Mouse (Mus musculus): ENCODE results near the gene Tarbp2. TPM values are rescaled to one million over a fixed set of nuclear protein-coding genes. Genes with fewer than 3 reads are reported as not detected.
A peak's percentile ranks its signal among the peaks of the same experiment; 100 is the strongest.

Tarbp2 gene
- 50.2 and 50.4 TPM in 2 replicates for polyA plus RNA-seq (2015; fragmentation: Nextera tagmentation; extraction: Ambion mirVana)

DNA sequence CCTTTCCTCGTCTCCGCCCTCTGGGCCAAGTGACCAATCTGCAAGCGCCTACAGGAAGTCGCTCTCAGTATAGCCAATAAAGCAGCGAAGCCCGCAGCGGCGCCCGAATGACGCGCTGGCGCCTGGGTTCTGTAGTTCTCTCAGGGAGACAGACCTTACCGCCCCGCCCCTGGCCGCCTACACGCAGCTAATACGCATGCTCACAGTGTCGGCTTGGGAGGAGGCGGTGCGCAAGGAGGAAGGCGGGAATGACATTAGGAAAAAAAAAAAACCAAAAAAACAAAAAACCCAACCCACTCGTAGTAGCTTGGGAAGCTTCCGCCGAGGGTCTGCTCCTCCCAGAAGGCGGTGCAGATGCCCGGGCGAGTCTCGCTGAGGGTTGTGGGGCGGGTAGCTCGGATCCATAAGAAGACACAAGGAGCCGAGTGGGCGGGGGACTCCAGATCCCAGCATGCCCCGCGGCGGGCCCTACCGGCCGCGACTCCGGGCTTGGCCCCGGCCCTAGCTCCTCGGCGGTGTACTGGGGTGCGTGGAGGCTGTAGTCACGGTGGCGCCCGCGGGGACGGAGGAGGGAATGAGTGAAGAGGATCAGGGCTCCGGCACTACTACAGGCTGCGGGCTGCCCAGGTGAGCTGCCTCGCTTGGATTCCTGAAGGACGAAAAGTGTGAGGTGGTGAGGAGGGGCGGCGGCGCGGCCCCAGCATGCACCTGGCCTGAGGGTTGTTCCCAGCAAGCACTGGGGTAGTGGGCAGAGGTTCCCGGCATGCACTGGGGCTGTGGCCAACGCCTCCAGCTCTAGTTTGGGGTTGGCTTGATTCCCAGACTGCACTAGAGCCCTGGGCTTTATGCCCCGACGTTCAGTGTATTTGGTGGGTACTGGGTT is at the start of gene Tarbp2:
TSS of gene Tarbp2 (plus strand) at position 217 of the 883 bp plus-strand sequence.
- ATAC-seq: peak; percentile 94
- H3K36me3 ChIP-seq (ENCODE audit: control insufficient read depth, insufficient read depth): peaks cover 14% of the 10 kb centered on the region
- under 1% methylated on average over 57 of the region's 60 CpGs for WGBS

DNA sequence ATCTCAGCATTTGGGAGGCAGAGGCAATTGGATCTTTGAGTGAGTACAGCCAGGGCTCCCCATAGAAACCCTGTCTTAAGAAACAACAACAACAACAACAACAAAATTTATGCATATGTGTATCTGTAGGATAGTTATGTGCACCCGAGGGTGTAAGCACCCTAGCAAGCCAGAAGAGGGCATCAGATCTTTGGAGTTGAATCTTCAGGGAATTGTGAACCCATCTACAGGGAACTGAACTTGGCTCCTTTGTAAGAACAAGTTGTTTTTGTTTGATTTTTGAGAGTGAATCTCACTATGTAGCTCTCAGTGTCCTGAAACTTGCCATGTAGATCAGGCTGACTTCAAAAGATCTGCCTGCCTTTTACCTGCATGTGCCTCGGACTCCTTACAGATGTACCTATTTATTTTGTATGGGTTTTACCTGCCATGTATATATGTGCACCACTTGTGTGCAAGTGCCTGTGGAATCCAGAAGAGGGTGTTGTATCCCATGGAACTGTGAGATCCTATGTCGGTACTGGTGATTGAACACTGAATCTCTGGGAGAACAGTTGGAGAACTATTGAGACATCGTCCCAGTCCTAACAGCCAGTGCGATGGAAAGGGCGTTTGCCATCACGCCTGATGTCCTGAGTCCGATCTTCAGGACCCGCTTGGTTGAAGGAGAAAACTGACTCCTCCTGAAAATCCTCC is 49.2 kb upstream of the Tarbp2 start:
- no peak for ATAC-seq
- Histone ChIP-seq H3K4me3 (ENCODE audit: low read depth, low read length) (no peak overlapping the region), H3K4me1 (replicated peaks; ENCODE audit: control insufficient read depth, insufficient read depth, low read length) (no peaks in the 10 kb centered on the region), H3K9me3 (ENCODE audit: control insufficient read depth) (no peaks in the 10 kb centered on the region), H3K9ac (ENCODE audit: low read depth, low read length) (no peak overlapping the region), H3K27ac (ENCODE audit: low read depth, low read length) (no peak overlapping the region), H3K27me3 (replicated peaks; ENCODE audit: control insufficient read depth, insufficient read depth, low read length) (no peaks in the 10 kb centered on the region), H3K36me3 (ENCODE audit: control insufficient read depth, insufficient read depth) (peaks cover 9% of the 10 kb centered on the region), H3K4me2 (replicated peaks; ENCODE audit: low read depth) (no peak overlapping the region)
- TF ChIP-seq CTCF (IDR thresholded peaks at IDR 0.05; ENCODE audit: low read depth): no peak
- 95% methylated on average over 9 of the region's 9 CpGs for WGBS

More for the DNA sequence above, at the start of gene Tarbp2:
- H3K4me2 ChIP-seq (replicated peaks; ENCODE audit: low read depth): peak within 1 kb of the TSS; percentile 79
- peak within 1 kb of the TSS; percentile 74 for H3K9ac ChIP-seq (ENCODE audit: low read depth, low read length)
- no peak for TF ChIP-seq CTCF (IDR thresholded peaks at IDR 0.05; ENCODE audit: low read depth)
- H3K9me3 ChIP-seq (ENCODE audit: control insufficient read depth): no peaks in the 10 kb centered on the region
- H3K27me3 ChIP-seq (replicated peaks; ENCODE audit: control insufficient read depth, insufficient read depth, low read length): no peaks in the 10 kb centered on the region
- H3K4me1 ChIP-seq (replicated peaks; ENCODE audit: control insufficient read depth, insufficient read depth, low read length): no peaks in the 10 kb centered on the region
- H3K27ac ChIP-seq (ENCODE audit: low read depth, low read length): peak within 1 kb of the TSS; percentile 98
- peak within 1 kb of the TSS; percentile 65 for H3K4me3 ChIP-seq (ENCODE audit: low read depth, low read length)

DNA sequence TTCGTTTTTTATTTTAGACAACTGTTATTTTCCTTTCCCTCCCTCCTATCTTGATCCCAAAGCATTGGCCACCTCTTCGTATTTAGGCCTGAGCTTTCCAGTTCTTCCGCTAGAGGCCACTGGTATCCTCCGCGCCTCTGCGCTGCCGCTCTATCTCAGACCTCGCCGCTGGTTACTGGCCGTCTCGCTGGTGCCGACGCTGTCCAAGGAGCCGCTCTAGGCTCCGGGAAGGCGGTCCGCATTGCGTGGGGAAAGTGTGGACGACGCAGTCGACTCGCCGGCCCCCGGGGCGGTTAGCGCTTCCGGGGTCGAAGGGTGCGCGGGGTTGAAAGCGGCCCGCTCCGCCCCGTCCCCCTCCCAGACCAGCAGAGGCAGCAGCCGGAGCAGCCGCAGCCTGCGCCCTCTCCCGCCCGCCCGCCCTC is 47.8 kb upstream of the Tarbp2 start, which contains the start of gene Pcbp2:
TSS of gene Pcbp2 (plus strand) at position 357 of the 422 bp plus-strand sequence.
- ATAC-seq: peak; percentile 98
- under 1% methylated on average over 36 of the region's 40 CpGs for WGBS
- peaks cover 18% of the 10 kb centered on the region for H3K36me3 ChIP-seq (ENCODE audit: control insufficient read depth, insufficient read depth)

GRCm38 (mm10) chr15:102470605-102471294 is 47.2 kb upstream of the Tarbp2 start:
- peak; percentile 66 for ATAC-seq
- peak overlapping the region; percentile 63 for H3K4me2 ChIP-seq (replicated peaks; ENCODE audit: low read depth)
- H3K4me3 ChIP-seq (ENCODE audit: low read depth, low read length): peak overlapping the region; percentile 80
- peak; percentile 36 for TF ChIP-seq CTCF (IDR thresholded peaks at IDR 0.05; ENCODE audit: low read depth)
- peak overlapping the region; percentile 94 for H3K9ac ChIP-seq (ENCODE audit: low read depth, low read length)
- no peaks in the 10 kb centered on the region for H3K9me3 ChIP-seq (ENCODE audit: control insufficient read depth)
- WGBS: under 1% methylated on average over 41 of the region's 67 CpGs
- no peaks in the 10 kb centered on the region for H3K4me1 ChIP-seq (replicated peaks; ENCODE audit: control insufficient read depth, insufficient read depth, low read length)
- no peaks in the 10 kb centered on the region for H3K27me3 ChIP-seq (replicated peaks; ENCODE audit: control insufficient read depth, insufficient read depth, low read length)
- H3K36me3 ChIP-seq (ENCODE audit: control insufficient read depth, insufficient read depth): peaks cover 24% of the 10 kb centered on the region
- H3K27ac ChIP-seq (ENCODE audit: low read depth, low read length): peak overlapping the region; percentile 94

More for the DNA sequence above, 47.8 kb upstream of the Tarbp2 start, which contains the start of gene Pcbp2:
- no peaks in the 10 kb centered on the region for H3K27me3 ChIP-seq (replicated peaks; ENCODE audit: control insufficient read depth, insufficient read depth, low read length)
- TF ChIP-seq CTCF (IDR thresholded peaks at IDR 0.05; ENCODE audit: low read depth): peak; percentile 95
- H3K4me1 ChIP-seq (replicated peaks; ENCODE audit: control insufficient read depth, insufficient read depth, low read length): no peaks in the 10 kb centered on the region
- H3K9ac ChIP-seq (ENCODE audit: low read depth, low read length): peak within 1 kb of the TSS; percentile 94
- peak within 1 kb of the TSS; percentile 80 for H3K4me3 ChIP-seq (ENCODE audit: low read depth, low read length)
- H3K4me2 ChIP-seq (replicated peaks; ENCODE audit: low read depth): peak within 1 kb of the TSS; percentile 63
- H3K9me3 ChIP-seq (ENCODE audit: control insufficient read depth): no peaks in the 10 kb centered on the region
- peak within 1 kb of the TSS; percentile 94 for H3K27ac ChIP-seq (ENCODE audit: low read depth, low read length)

DNA sequence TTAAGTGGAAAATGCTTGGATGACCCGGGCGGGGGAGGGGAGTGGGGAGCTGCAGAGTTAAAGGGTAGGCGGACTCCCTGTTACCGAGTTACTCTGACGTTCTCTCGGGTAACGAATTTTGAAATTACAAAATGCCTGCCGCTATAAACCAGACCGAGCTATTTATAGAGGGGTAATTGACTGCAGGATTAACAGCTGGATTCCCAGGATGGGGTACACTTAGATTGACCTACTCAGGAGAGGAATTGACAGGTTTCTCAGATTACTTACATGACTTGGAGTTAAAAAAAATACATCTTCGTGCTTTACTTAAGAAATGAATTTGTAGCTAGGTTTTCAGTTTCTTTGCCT is 46.7 kb upstream of the Tarbp2 start:
- Histone ChIP-seq H3K9me3 (ENCODE audit: control insufficient read depth) (no peaks in the 10 kb centered on the region), H3K36me3 (ENCODE audit: control insufficient read depth, insufficient read depth) (peaks cover 29% of the 10 kb centered on the region), H3K9ac (ENCODE audit: low read depth, low read length) (peak overlapping the region; percentile 94), H3K4me3 (ENCODE audit: low read depth, low read length) (peak overlapping the region; percentile 80), H3K4me1 (replicated peaks; ENCODE audit: control insufficient read depth, insufficient read depth, low read length) (no peaks in the 10 kb centered on the region), H3K4me2 (replicated peaks; ENCODE audit: low read depth) (peak overlapping the region; percentile 63), H3K27me3 (replicated peaks; ENCODE audit: control insufficient read depth, insufficient read depth, low read length) (no peaks in the 10 kb centered on the region), H3K27ac (ENCODE audit: low read depth, low read length) (peak overlapping the region; percentile 94)
- no peak for ATAC-seq
- no peak for TF ChIP-seq CTCF (IDR thresholded peaks at IDR 0.05; ENCODE audit: low read depth)
- WGBS: under 1% methylated on average over 10 of the region's 10 CpGs

Measured in intestine, postnatal 0 days (tissue).